In genomic region chr5:103522371-103522770, GRCm38 (mm10) we compare ENCODE assay signal across 26 mouse cellular contexts.
DNase-seq lines count a peak whose midpoint lies in the region; ATAC-seq lines count a peak whose summit lies in the region.
"Had no signal": no experiment of that assay in that cellular context is flagged by ENCODE, and none has a peak within 500 bp of the region (broad histone marks: within the 10 kb centered on the region; RNA-seq: fewer than 3 reads in every experiment).

No protein-coding gene starts in this region.

- WGBS in kidney, embryonic 15.5 days = 37% methylated on average over 3 of the region's 3 CpGs
- 59% methylated on average over 3 of the region's 3 CpGs for WGBS in liver, embryonic 12.5 days (ENCODE audit: insufficient replicate concordance)

- H3K9me3 ChIP-seq in kidney, embryonic 15.5 days (replicated peaks) = no peaks in the 10 kb centered on the region
- H3K9me3 ChIP-seq in liver, embryonic 12.5 days (replicated peaks) = no peaks in the 10 kb centered on the region
- H3K9me3 ChIP-seq: embryonic facial prominence, embryonic 12.5 days; heart, embryonic 15.5 days; liver, embryonic 15.5 days; midbrain, embryonic 15.5 days had no signal

- peaks cover 46% of the 10 kb centered on the region for H3K36me3 ChIP-seq in kidney, embryonic 15.5 days
- no peaks in the 10 kb centered on the region for H3K36me3 ChIP-seq in liver, embryonic 12.5 days
- H3K36me3 ChIP-seq: G1E; liver, embryonic 15.5 days; midbrain, embryonic 15.5 days had no signal

- H3K4me3 ChIP-seq in kidney, embryonic 15.5 days (replicated peaks) = no peak overlapping the region
- H3K4me3 ChIP-seq in liver, embryonic 12.5 days = no peak overlapping the region
- H3K4me3 ChIP-seq: embryonic facial prominence, embryonic 12.5 days; heart, embryonic 15.5 days; liver, embryonic 15.5 days; midbrain, embryonic 15.5 days had no signal

- no peak overlapping the region for H3K27ac ChIP-seq in kidney, embryonic 15.5 days
- H3K27ac ChIP-seq in liver, embryonic 12.5 days = no peak overlapping the region
- H3K27ac ChIP-seq: embryonic facial prominence, embryonic 12.5 days; heart, embryonic 15.5 days; kidney, postnatal 0 days; liver, embryonic 15.5 days; midbrain, embryonic 15.5 days had no signal

- DNase-seq in kidney, adult 9 months = peak; percentile 23
- DNase-seq in R1 (ENCODE audit: low read depth, low spot score) = peak; percentile 10
- peak; percentile 45 for DNase-seq in embryo, embryonic 10.5 days (ENCODE audit: low spot score)
- no peak for DNase-seq in layer of hippocampus, adult 11-12 months (ENCODE audit: low spot score)
- DNase-seq: adrenal gland, postnatal 25 days; B cell, adult 2 months; cerebellum, adult 11-12 months; cerebellum, adult 9-11 months; gastrocnemius, postnatal 14 days; heart, postnatal 36 days; layer of hippocampus, adult 9-11 months; liver; lung, embryonic 14.5 days; lung, postnatal 14 days; right cerebral cortex, postnatal 4 days; thymus, postnatal 4 days had no signal

- no peak overlapping the region for H3K4me2 ChIP-seq in kidney, embryonic 15.5 days
- no peak overlapping the region for H3K4me2 ChIP-seq in liver, embryonic 12.5 days
- H3K4me2 ChIP-seq: embryonic facial prominence, embryonic 12.5 days; heart, embryonic 15.5 days; liver, embryonic 15.5 days; lung, embryonic 14.5 days; midbrain, embryonic 15.5 days had no signal

- H3K27me3 ChIP-seq in kidney, embryonic 15.5 days = no peaks in the 10 kb centered on the region
- H3K27me3 ChIP-seq in liver, embryonic 12.5 days (replicated peaks) = no peaks in the 10 kb centered on the region
- H3K27me3 ChIP-seq: embryonic facial prominence, embryonic 12.5 days; heart, embryonic 15.5 days; liver, embryonic 15.5 days; midbrain, embryonic 15.5 days had no signal

- H3K9ac ChIP-seq in kidney, embryonic 15.5 days = no peak overlapping the region
- H3K9ac ChIP-seq in liver, embryonic 12.5 days = no peak overlapping the region
- H3K9ac ChIP-seq: embryonic facial prominence, embryonic 12.5 days; heart, embryonic 15.5 days; liver, embryonic 15.5 days; lung, embryonic 14.5 days; midbrain, embryonic 15.5 days had no signal

- no peak for ATAC-seq in kidney, embryonic 15.5 days (replicated peaks; ENCODE audit: low FRiP score)
- no peak for ATAC-seq in liver, embryonic 12.5 days
- ATAC-seq: forebrain, embryonic 14.5 days; hindbrain, embryonic 16.5 days; midbrain, embryonic 15.5 days had no signal

- H3K4me1 ChIP-seq in kidney, embryonic 15.5 days = peaks cover 7% of the 10 kb centered on the region; the same call in 1 of the 2 replicates
- peaks cover 8% of the 10 kb centered on the region; the same call in 1 of the 2 replicates for H3K4me1 ChIP-seq in liver, embryonic 12.5 days
- H3K4me1 ChIP-seq: embryonic facial prominence, embryonic 12.5 days; liver, embryonic 15.5 days; midbrain, embryonic 15.5 days had no signal
